Mouse (Mus musculus) thymus, adult 2 months (tissue): ENCODE data around the gene Gm28539.

Source experiments
- CTCF ChIP-seq: fragments of 200-500 bp; IDR thresholded peaks from 2 replicates; pipeline ENCODE4 v1.5.1; 2012; ENCODE audit warnings: mild to moderate bottlenecking, control low read depth, low read length, moderate library complexity, borderline replicate concordance; ENCODE audit not compliant: control insufficient read depth, poor library complexity, insufficient read depth; ENCODE audit errors: extremely low read depth
- POLR2A ChIP-seq: fragments of 200-500 bp; IDR thresholded peaks from 2 replicates; pipeline ENCODE4 v1.6.1; 2012; ENCODE audit warnings: mild to moderate bottlenecking, low read length, control low read depth, moderate library complexity; ENCODE audit not compliant: control insufficient read depth, poor library complexity, insufficient read depth; ENCODE audit errors: extremely low read depth

GRCm38 (mm10) chr16:18795223-18795899, 41.0 kb upstream of the Gm28539 start:
- TF ChIP-seq CTCF (no peak), POLR2A (no peak)
